Mouse (Mus musculus): ENCODE results near the gene Ptprf.

Ptprf gene

GRCm38 (mm10) chr4:118282182-118282562, 9.0 kb downstream of the Ptprf start:
- no peak for DNase-seq

GRCm38 (mm10) chr4:118281444-118282181, 9.6 kb downstream of the Ptprf start:
- no peak for DNase-seq

GRCm38 (mm10) chr4:118280506-118280905, 10.7 kb downstream of the Ptprf start:
- no peak for DNase-seq

GRCm38 (mm10) chr4:118276520-118277232, 14.5 kb downstream of the Ptprf start:
- peak; percentile 80 for DNase-seq

GRCm38 (mm10) chr4:118275601-118276519, 15.3 kb downstream of the Ptprf start:
- no peak for DNase-seq

GRCm38 (mm10) chr4:118274521-118274920, 16.7 kb downstream of the Ptprf start:
- DNase-seq, result no peak

GRCm38 (mm10) chr4:118273998-118274397, 17.2 kb downstream of the Ptprf start:
- DNase-seq, result no peak

- no peak for DNase-seq
These were observed 17.7 kb downstream of the Ptprf start for GRCm38 (mm10) chr4:118273545-118273944.

GRCm38 (mm10) chr4:118272871-118273270, 18.3 kb downstream of the Ptprf start:
- DNase-seq, result no peak

- no peak for DNase-seq
These were observed 18.9 kb downstream of the Ptprf start for GRCm38 (mm10) chr4:118272258-118272657.

GRCm38 (mm10) chr4:118271556-118272074, 19.6 kb downstream of the Ptprf start:
- no peak for DNase-seq

- DNase-seq, result no peak
These were observed 20.5 kb downstream of the Ptprf start for GRCm38 (mm10) chr4:118270706-118271105.

GRCm38 (mm10) chr4:118269999-118270398, 21.2 kb downstream of the Ptprf start:
- DNase-seq, result no peak

GRCm38 (mm10) chr4:118268429-118269212, 22.6 kb downstream of the Ptprf start:
- DNase-seq, result no peak

- DNase-seq, result no peak
These were observed 25.6 kb downstream of the Ptprf start for GRCm38 (mm10) chr4:118265557-118265956.

- DNase-seq, result no peak
These were observed 29.3 kb downstream of the Ptprf start for GRCm38 (mm10) chr4:118261771-118262473.

GRCm38 (mm10) chr4:118261291-118261690, 29.9 kb downstream of the Ptprf start:
- DNase-seq, result no peak

GRCm38 (mm10) chr4:118260551-118261267, 30.5 kb downstream of the Ptprf start:
- DNase-seq, result peak; percentile 73

- DNase-seq, result no peak
These were observed 31.3 kb downstream of the Ptprf start for GRCm38 (mm10) chr4:118259782-118260463.

GRCm38 (mm10) chr4:118257977-118258376, 33.2 kb downstream of the Ptprf start:
- DNase-seq, result no peak
